Mouse (Mus musculus) megakaryocyte, embryonic 14.5 days (primary cell): ENCODE results near the gene Cdc42bpa.

Experiments used
- FLI1 ChIP-seq: IDR thresholded peaks from 2 replicates; pipeline ENCODE4 v1.6.1; 2012; ENCODE audit warnings: low read length, inconsistent platforms, mixed read lengths
- GATA1 ChIP-seq: IDR thresholded peaks from 3 replicates; pipeline ENCODE4 v1.6.1; 2012; ENCODE audit warnings: mixed read lengths, low read length, inconsistent platforms, borderline replicate concordance

GRCm38 (mm10) chr1:180168294-180168693 is 208.0 kb downstream of the Cdc42bpa start:
- TF ChIP-seq GATA1 = no peak
- no peak for TF ChIP-seq FLI1
